Mouse (Mus musculus) CH12.LX (cell line): ENCODE results near the gene Luzp1. TPM values are rescaled to one million over a fixed set of nuclear protein-coding genes. Genes with fewer than 3 reads are reported as not detected.

Experiments used
- DNase-seq: peaks from one replicate; pipeline ENCODE4 v3.0.0-alpha.2; 2013; ENCODE audit errors: extremely low read depth
- H3K27ac ChIP-seq: 2 replicates; pipeline ENCODE4 v1.5.1; 2012; ENCODE audit warnings: low read depth, mild to moderate bottlenecking, control low read depth, moderate library complexity; ENCODE audit not compliant: insufficient read depth
- H3K27me3 ChIP-seq: replicated peaks from 2 replicates; pipeline ENCODE3; 2012; ENCODE audit warnings: inconsistent platforms
- H3K36me3 ChIP-seq, 2 experiments: replicated peaks in 1 of 2; 2 replicates each; pipeline versions ENCODE3 to v1.6.1; 2012; ENCODE audit warnings: inconsistent platforms in 1 of 2, low read length in 1 of 2, mild to moderate bottlenecking in 1 of 2, mixed read lengths in 1 of 2, moderate library complexity in 1 of 2; ENCODE audit not compliant: control insufficient read depth in 1 of 2, insufficient read depth in 1 of 2
- H3K4me1 ChIP-seq, 2 experiments: 2 replicates each; pipeline ENCODE4 v1.6.1; 2012; ENCODE audit warnings: inconsistent platforms in 1 of 2, moderate library complexity in 1 of 2; ENCODE audit not compliant: insufficient read depth in 2 of 2, control insufficient read depth in 1 of 2
- H3K4me2 ChIP-seq: 2 replicates; pipeline ENCODE4 v1.6.1; 2012; ENCODE audit warnings: low read depth, mild to moderate bottlenecking, control low read depth; ENCODE audit not compliant: poor library complexity, insufficient read depth, severe bottlenecking
- H3K4me3 ChIP-seq, 3 experiments: fragments of 150-350 bp in 1 of 3; sonication (generic) in 1 of 3; replicated peaks in 1 of 3; 2 replicates each; pipeline versions ENCODE3 to v1.5.1; 2011 to 2012; ENCODE audit warnings: low read depth in 2 of 3, low read length in 2 of 3, mild to moderate bottlenecking in 2 of 3, moderate library complexity in 2 of 3, control low read depth in 1 of 3, improper control_type of control experiment in 1 of 3, inconsistent platforms in 1 of 3, mixed read lengths in 1 of 3; ENCODE audit not compliant: poor library complexity in 1 of 3
- H3K79me2 ChIP-seq: replicated peaks from 2 replicates; pipeline ENCODE4 v1.6.1; 2012; ENCODE audit warnings: mild to moderate bottlenecking, moderate library complexity; ENCODE audit not compliant: control insufficient read depth, poor library complexity, insufficient read depth, severe bottlenecking; ENCODE audit errors: extremely low read depth
- H3K9ac ChIP-seq: 2 replicates; pipeline ENCODE4 v1.6.1; 2012; ENCODE audit warnings: low read depth, mild to moderate bottlenecking, control low read depth, moderate library complexity; ENCODE audit not compliant: insufficient read depth
- H3K9me3 ChIP-seq: replicated peaks from 2 replicates; pipeline ENCODE3; 2012; ENCODE audit warnings: low read length, inconsistent platforms, mixed read lengths
- CHD1 ChIP-seq: IDR thresholded peaks from 2 replicates; pipeline ENCODE4 v1.6.1; 2012; ENCODE audit warnings: low read depth, low read length, improper control_type of control experiment, inconsistent platforms
- E2F4 ChIP-seq: IDR thresholded peaks from 2 replicates; pipeline ENCODE4 v1.6.1; 2011; ENCODE audit warnings: low read depth, low read length, improper control_type of control experiment; ENCODE audit not compliant: insufficient replicate concordance
- EP300 ChIP-seq: IDR thresholded peaks from 2 replicates; pipeline ENCODE4 v1.6.1; 2011; ENCODE audit warnings: low read length, improper control_type of control experiment
- GABPA ChIP-seq: IDR thresholded peaks from 2 replicates; pipeline ENCODE4 v1.6.1; 2012; ENCODE audit warnings: low read depth, low read length, improper control_type of control experiment, inconsistent platforms; ENCODE audit not compliant: insufficient replicate concordance
- KAT2A ChIP-seq: IDR thresholded peaks from 2 replicates; pipeline ENCODE4 v1.6.1; 2012; ENCODE audit warnings: low read length, improper control_type of control experiment, inconsistent platforms; ENCODE audit not compliant: insufficient replicate concordance
- MAX ChIP-seq: IDR thresholded peaks from 2 replicates; pipeline ENCODE4 v1.6.1; 2011; ENCODE audit warnings: low read length, improper control_type of control experiment
- MAZ ChIP-seq: IDR thresholded peaks from 2 replicates; pipeline ENCODE4 v1.6.1; 2012; ENCODE audit warnings: low read depth, mild to moderate bottlenecking, inconsistent platforms, low read length, improper control_type of control experiment, moderate library complexity
- MXI1 ChIP-seq: IDR thresholded peaks from 2 replicates; pipeline ENCODE4 v1.6.1; 2011; ENCODE audit warnings: mild to moderate bottlenecking, low read depth, low read length, improper control_type of control experiment
- MYC ChIP-seq: IDR thresholded peaks from 2 replicates; pipeline ENCODE4 v1.6.1; 2011; ENCODE audit warnings: low read depth, mild to moderate bottlenecking, improper control_type of control experiment, low read length
- NRF1 ChIP-seq: IDR thresholded peaks from 2 replicates; pipeline ENCODE4 v1.6.1; 2014; ENCODE audit warnings: low read depth, mild to moderate bottlenecking, inconsistent platforms, low read length, improper control_type of control experiment, moderate library complexity
- PAX5 ChIP-seq: IDR thresholded peaks from 2 replicates; pipeline ENCODE4 v1.6.1; 2012; ENCODE audit warnings: low read length, inconsistent platforms, mixed read lengths
- POLR2A ChIP-seq: IDR thresholded peaks from 2 replicates; pipeline ENCODE4 v1.6.1; 2011; ENCODE audit warnings: low read depth, mild to moderate bottlenecking, improper control_type of control experiment, low read length
- POLR2AphosphoS2 ChIP-seq: IDR thresholded peaks from 2 replicates; pipeline ENCODE4 v1.6.1; 2011; ENCODE audit warnings: low read depth, low read length, improper control_type of control experiment
- RCOR1 ChIP-seq: conservative IDR thresholded peaks from 2 replicates; pipeline ENCODE4 v1.6.1; 2012; ENCODE audit warnings: low read depth, mild to moderate bottlenecking, inconsistent platforms, low read length, improper control_type of control experiment
- SMC3 ChIP-seq: IDR thresholded peaks from 2 replicates; pipeline ENCODE4 v1.6.1; 2011; ENCODE audit warnings: low read depth, low read length, improper control_type of control experiment
- TBP ChIP-seq: conservative IDR thresholded peaks from 2 replicates; pipeline ENCODE4 v1.6.1; 2011; ENCODE audit warnings: low read depth, low read length, improper control_type of control experiment
- UBTF ChIP-seq: IDR thresholded peaks from 2 replicates; pipeline ENCODE4 v1.6.1; 2012; ENCODE audit warnings: low read depth, mild to moderate bottlenecking, inconsistent platforms, low read length, improper control_type of control experiment, moderate library complexity
- USF1 ChIP-seq: IDR thresholded peaks from 2 replicates; pipeline ENCODE4 v1.6.1; 2014; ENCODE audit warnings: low read depth, mild to moderate bottlenecking, inconsistent platforms, low read length, improper control_type of control experiment
- USF2 ChIP-seq: conservative IDR thresholded peaks from 2 replicates; pipeline ENCODE4 v1.6.1; 2011; ENCODE audit warnings: low read depth, low read length, improper control_type of control experiment
- ZKSCAN1 ChIP-seq: IDR thresholded peaks from 2 replicates; pipeline ENCODE4 v1.6.1; 2012; ENCODE audit warnings: low read depth, inconsistent platforms, low read length, improper control_type of control experiment, borderline replicate concordance
- ZMIZ1 ChIP-seq: IDR thresholded peaks from 2 replicates; pipeline ENCODE4 v1.6.1; 2012; ENCODE audit warnings: low read depth, mild to moderate bottlenecking, inconsistent platforms, low read length, improper control_type of control experiment
- ZNF384 ChIP-seq: IDR thresholded peaks from 2 replicates; pipeline ENCODE4 v1.6.1; 2012; ENCODE audit warnings: low read depth, low read length, improper control_type of control experiment, inconsistent platforms
- dilution Hi-C: fragments of 300-500 bp; cut with MboI; formaldehyde crosslinking; loops from 2 replicates; pipeline ENCODE4 v1.14.3; 2020; ENCODE audit warnings: low sequenced_read_pairs; ENCODE audit not compliant: extremely low pct_unique_long_range_greater_than_20kb, extremely low pct_ligation_motif_present
- in situ Hi-C: fragments of 300-500 bp; cut with MboI; formaldehyde crosslinking; loops from 3 replicates; pipeline ENCODE4 v1.14.3; 2019; ENCODE audit warnings: low sequenced_read_pairs, low pct_ligation_motif_present, low pct_unique_long_range_greater_than_20kb, mixed read lengths
- polyA plus RNA-seq: library from polyadenylated mRNA; unstranded; fragments of >175 nt; gene quantifications from 2 replicates; pipeline ENCODE4 v1.2.1, GENCODE M21; 2012; ENCODE audit warnings: low read depth; ENCODE audit not compliant: insufficient read length
- total RNA-seq, 2 experiments: library from RNA; depleted of rRNA; stranded (reverse); fragments of 300-350 nt in 1 of 2; fragments of >200 nt in 1 of 2; gene quantifications; 2 replicates each; pipeline ENCODE4 v1.2.3; 2012 to 2014

Gene Luzp1
- total and polyA plus RNA-seq, 3 experiments, result 5.0 to 7.0 (median 6.1) TPM

DNA sequence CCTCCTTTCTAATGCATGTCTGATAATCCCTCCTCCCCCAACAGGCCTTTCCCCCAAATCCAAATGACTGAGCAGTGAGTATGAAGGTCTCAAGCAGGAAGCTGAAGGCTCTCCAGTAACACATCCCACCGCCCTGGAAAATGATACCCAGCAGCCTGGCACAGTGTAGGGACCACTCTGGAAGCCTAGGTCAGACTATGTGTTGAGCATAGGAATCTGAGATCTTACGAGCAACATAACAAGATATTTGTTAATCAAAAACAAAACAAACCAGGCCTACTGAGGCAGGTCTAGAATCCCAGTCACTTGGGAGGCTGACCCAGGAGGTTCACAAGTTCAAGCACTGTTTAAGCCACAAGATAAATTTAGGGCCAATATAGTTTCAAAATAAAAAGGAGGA lies 131.0 kb downstream of the Luzp1 start:
- in situ Hi-C loops (loop anchor here (25.0 kb wide), 1 partner anchor 363 kb away; the partner anchor contains the start of gene Tcea3), dilution Hi-C loops (no loop called here)
- H3K4me2 ChIP-seq, result peak overlapping the region; percentile 96
- DNase-seq, result no peak
- H3K4me1 ChIP-seq, result peaks cover 7 to 24% of the 10 kb centered on the region in 2 experiments
- H3K27ac ChIP-seq, result no peak overlapping the region
- H3K4me3 ChIP-seq, result peak overlapping the region in 2 of 3 experiments; percentile 67 to 86
- H3K9ac ChIP-seq, result peak overlapping the region; percentile 99; the same call in 1 of the 2 replicates
- peaks cover 0 to 16% of the 10 kb centered on the region in 2 experiments for H3K36me3 ChIP-seq
- H3K9me3 ChIP-seq, result no peaks in the 10 kb centered on the region
- TF ChIP-seq UBTF (no peak), POLR2A (no peak), EP300 (no peak), POLR2AphosphoS2 (no peak), USF1 (no peak), SMC3 (no peak), RCOR1 (no peak), MAX (no peak), PAX5 (no peak), MYC (no peak), E2F4 (no peak), ZNF384 (no peak), MXI1 (no peak), TBP (no peak), USF2 (no peak)
- H3K27me3 ChIP-seq, result no peaks in the 10 kb centered on the region
- peaks cover 62% of the 10 kb centered on the region for H3K79me2 ChIP-seq

- peak; percentile 35 for DNase-seq
- H3K4me2 ChIP-seq, result peak overlapping the region; percentile 96
- peaks cover 0 to 14% of the 10 kb centered on the region in 2 experiments for H3K36me3 ChIP-seq
- H3K4me3 ChIP-seq, result peak overlapping the region; percentile 67 to 86 (median 83)
- no peaks in the 10 kb centered on the region for H3K9me3 ChIP-seq
- no peak overlapping the region for H3K27ac ChIP-seq
- no peak for TF ChIP-seq RCOR1
- no peak for TF ChIP-seq ZKSCAN1
- no peak for TF ChIP-seq E2F4
- no peak for TF ChIP-seq TBP
- TF ChIP-seq UBTF, result no peak
- no peak for TF ChIP-seq NRF1
- TF ChIP-seq MAX, result no peak
- no peak for TF ChIP-seq EP300
- TF ChIP-seq ZMIZ1, result no peak
- no peak for TF ChIP-seq KAT2A
- no peak for TF ChIP-seq MYC
- no peak for TF ChIP-seq MAZ
- TF ChIP-seq CHD1, result no peak
- no peak for TF ChIP-seq GABPA
- H3K27me3 ChIP-seq, result no peaks in the 10 kb centered on the region
- peak overlapping the region; percentile 99 for H3K9ac ChIP-seq
- dilution Hi-C loops, result no loop called here
- in situ Hi-C loops, result loop anchor here (25.0 kb wide), 1 partner anchor 364 kb away; the partner anchor contains the start of gene Tcea3
- peaks cover 7 to 21% of the 10 kb centered on the region in 2 experiments for H3K4me1 ChIP-seq
- peaks cover 54% of the 10 kb centered on the region for H3K79me2 ChIP-seq
Measured at GRCm38 (mm10) chr4:136601476-136601875, 131.9 kb downstream of the Luzp1 start.
